Mouse (Mus musculus): ENCODE data around the gene Lmo4. TPM values are rescaled to one million over a fixed set of nuclear protein-coding genes. Genes with fewer than 3 reads are reported as not detected.

Gene Lmo4
- polyA plus RNA-seq, 1 experiment from 2014 or later = 108 TPM

GRCm38 (mm10) chr3:144163718-144164117, 41.3 kb downstream of the Lmo4 start:
- Histone ChIP-seq H3K4me3 (replicated peaks; ENCODE audit: low read length) (no peak overlapping the region), H3K27ac (no peak overlapping the region), H3K4me1 (replicated peaks; ENCODE audit: control insufficient read depth, insufficient read depth, low read length) (no peaks in the 10 kb centered on the region), H3K36me3 (replicated peaks; ENCODE audit: control insufficient read depth, insufficient read depth) (no peaks in the 10 kb centered on the region), H3K4me2 (replicated peaks) (no peak overlapping the region), H3K27me3 (ENCODE audit: control insufficient read depth, insufficient read depth, low read length) (no peaks in the 10 kb centered on the region), H3K9ac (no peak overlapping the region), H3K9me3 (ENCODE audit: control insufficient read depth, low read length) (no peaks in the 10 kb centered on the region)
- DNase-seq (ENCODE audit: low spot score) (no peak), ATAC-seq (ENCODE audit: low FRiP score) (no peak)
- WGBS = 88% methylated on average over 2 of the region's 2 CpGs

GRCm38 (mm10) chr3:144162156-144162555, 42.9 kb downstream of the Lmo4 start:
- Histone ChIP-seq H3K9me3 (ENCODE audit: control insufficient read depth, low read length) (no peaks in the 10 kb centered on the region), H3K27ac (no peak overlapping the region), H3K36me3 (replicated peaks; ENCODE audit: control insufficient read depth, insufficient read depth) (no peaks in the 10 kb centered on the region), H3K4me1 (replicated peaks; ENCODE audit: control insufficient read depth, insufficient read depth, low read length) (no peaks in the 10 kb centered on the region), H3K4me3 (replicated peaks; ENCODE audit: low read length) (no peak overlapping the region), H3K27me3 (ENCODE audit: control insufficient read depth, insufficient read depth, low read length) (no peaks in the 10 kb centered on the region), H3K4me2 (replicated peaks) (no peak overlapping the region), H3K9ac (no peak overlapping the region)
- WGBS = 69% methylated on average over 8 of the region's 8 CpGs
- no peak for DNase-seq (ENCODE audit: low spot score)
- ATAC-seq (ENCODE audit: low FRiP score) = no peak

- Histone ChIP-seq H3K27me3 (ENCODE audit: control insufficient read depth, insufficient read depth, low read length) (no peaks in the 10 kb centered on the region), H3K9ac (no peak overlapping the region), H3K4me3 (replicated peaks; ENCODE audit: low read length) (no peak overlapping the region), H3K27ac (no peak overlapping the region), H3K9me3 (ENCODE audit: control insufficient read depth, low read length) (no peaks in the 10 kb centered on the region), H3K4me2 (replicated peaks) (no peak overlapping the region), H3K4me1 (replicated peaks; ENCODE audit: control insufficient read depth, insufficient read depth, low read length) (no peaks in the 10 kb centered on the region), H3K36me3 (replicated peaks; ENCODE audit: control insufficient read depth, insufficient read depth) (no peaks in the 10 kb centered on the region)
- WGBS = 92% methylated on average over 2 of the region's 2 CpGs
- DNase-seq (ENCODE audit: low spot score) (no peak), ATAC-seq (ENCODE audit: low FRiP score) (no peak)
Measured at GRCm38 (mm10) chr3:144161261-144161660, 43.8 kb downstream of the Lmo4 start.

GRCm38 (mm10) chr3:144155746-144156145, 49.3 kb downstream of the Lmo4 start:
- no peaks in the 10 kb centered on the region for H3K9me3 ChIP-seq (ENCODE audit: control insufficient read depth, low read length)
- 82% methylated on average over 3 of the region's 3 CpGs for WGBS
- no peak overlapping the region for H3K4me2 ChIP-seq (replicated peaks)
- H3K27me3 ChIP-seq (ENCODE audit: control insufficient read depth, insufficient read depth, low read length) = no peaks in the 10 kb centered on the region
- DNase-seq (ENCODE audit: low spot score) (no peak), ATAC-seq (ENCODE audit: low FRiP score) (no peak)
- H3K4me1 ChIP-seq (replicated peaks; ENCODE audit: control insufficient read depth, insufficient read depth, low read length) = no peaks in the 10 kb centered on the region
- no peak overlapping the region for H3K9ac ChIP-seq
- no peak overlapping the region for H3K27ac ChIP-seq
- H3K36me3 ChIP-seq (replicated peaks; ENCODE audit: control insufficient read depth, insufficient read depth) = no peaks in the 10 kb centered on the region
- H3K4me3 ChIP-seq (replicated peaks; ENCODE audit: low read length) = no peak overlapping the region

GRCm38 (mm10) chr3:144153395-144153794, 51.6 kb downstream of the Lmo4 start:
- H3K4me3 ChIP-seq (replicated peaks; ENCODE audit: low read length) = no peak overlapping the region
- no peaks in the 10 kb centered on the region for H3K36me3 ChIP-seq (replicated peaks; ENCODE audit: control insufficient read depth, insufficient read depth)
- DNase-seq (ENCODE audit: low spot score) = no peak
- H3K4me2 ChIP-seq (replicated peaks) = no peak overlapping the region
- no peak for ATAC-seq (ENCODE audit: low FRiP score)
- no peaks in the 10 kb centered on the region for H3K4me1 ChIP-seq (replicated peaks; ENCODE audit: control insufficient read depth, insufficient read depth, low read length)
- WGBS = 60% methylated on average over 2 of the region's 2 CpGs
- H3K9ac ChIP-seq = no peak overlapping the region
- no peaks in the 10 kb centered on the region for H3K9me3 ChIP-seq (ENCODE audit: control insufficient read depth, low read length)
- H3K27ac ChIP-seq = no peak overlapping the region
- H3K27me3 ChIP-seq (ENCODE audit: control insufficient read depth, insufficient read depth, low read length) = no peaks in the 10 kb centered on the region

GRCm38 (mm10) chr3:144151001-144151400, 54.0 kb downstream of the Lmo4 start:
- H3K9me3 ChIP-seq (ENCODE audit: control insufficient read depth, low read length) = no peaks in the 10 kb centered on the region
- no peaks in the 10 kb centered on the region for H3K36me3 ChIP-seq (replicated peaks; ENCODE audit: control insufficient read depth, insufficient read depth)
- no peak overlapping the region for H3K9ac ChIP-seq
- H3K4me3 ChIP-seq (replicated peaks; ENCODE audit: low read length) = no peak overlapping the region
- ATAC-seq (ENCODE audit: low FRiP score) (no peak), DNase-seq (ENCODE audit: low spot score) (no peak)
- H3K4me2 ChIP-seq (replicated peaks) = no peak overlapping the region
- H3K4me1 ChIP-seq (replicated peaks; ENCODE audit: control insufficient read depth, insufficient read depth, low read length) = no peaks in the 10 kb centered on the region
- 91% methylated on average over 6 of the region's 6 CpGs for WGBS
- H3K27ac ChIP-seq = no peak overlapping the region
- no peaks in the 10 kb centered on the region for H3K27me3 ChIP-seq (ENCODE audit: control insufficient read depth, insufficient read depth, low read length)

- no peak overlapping the region for H3K4me3 ChIP-seq (replicated peaks; ENCODE audit: low read length)
- H3K9me3 ChIP-seq (ENCODE audit: control insufficient read depth, low read length) = no peaks in the 10 kb centered on the region
- no peaks in the 10 kb centered on the region for H3K27me3 ChIP-seq (ENCODE audit: control insufficient read depth, insufficient read depth, low read length)
- no peaks in the 10 kb centered on the region for H3K36me3 ChIP-seq (replicated peaks; ENCODE audit: control insufficient read depth, insufficient read depth)
- H3K9ac ChIP-seq = no peak overlapping the region
- 94% methylated on average over 3 of the region's 3 CpGs for WGBS
- no peak overlapping the region for H3K27ac ChIP-seq
- H3K4me2 ChIP-seq (replicated peaks) = no peak overlapping the region
- ATAC-seq (ENCODE audit: low FRiP score) (no peak), DNase-seq (ENCODE audit: low spot score) (no peak)
- H3K4me1 ChIP-seq (replicated peaks; ENCODE audit: control insufficient read depth, insufficient read depth, low read length) = no peaks in the 10 kb centered on the region
Measured at GRCm38 (mm10) chr3:144148234-144148633, 56.8 kb downstream of the Lmo4 start.

- Histone ChIP-seq H3K4me2 (replicated peaks) (no peak overlapping the region), H3K9ac (no peak overlapping the region), H3K27ac (no peak overlapping the region), H3K4me1 (replicated peaks; ENCODE audit: control insufficient read depth, insufficient read depth, low read length) (no peaks in the 10 kb centered on the region), H3K9me3 (ENCODE audit: control insufficient read depth, low read length) (no peaks in the 10 kb centered on the region), H3K36me3 (replicated peaks; ENCODE audit: control insufficient read depth, insufficient read depth) (no peaks in the 10 kb centered on the region), H3K27me3 (ENCODE audit: control insufficient read depth, insufficient read depth, low read length) (no peaks in the 10 kb centered on the region), H3K4me3 (replicated peaks; ENCODE audit: low read length) (no peak overlapping the region)
- DNase-seq (ENCODE audit: low spot score) (no peak), ATAC-seq (ENCODE audit: low FRiP score) (no peak)
- WGBS = 78% methylated on average over 3 of the region's 3 CpGs
Measured at GRCm38 (mm10) chr3:144147244-144147643, 57.8 kb downstream of the Lmo4 start.

GRCm38 (mm10) chr3:144144066-144144465, 61.0 kb downstream of the Lmo4 start:
- ATAC-seq (ENCODE audit: low FRiP score) (no peak), DNase-seq (ENCODE audit: low spot score) (no peak)
- Histone ChIP-seq H3K4me1 (replicated peaks; ENCODE audit: control insufficient read depth, insufficient read depth, low read length) (no peaks in the 10 kb centered on the region; the same call in 1 of the 2 replicates), H3K27ac (no peak overlapping the region), H3K27me3 (ENCODE audit: control insufficient read depth, insufficient read depth, low read length) (no peaks in the 10 kb centered on the region), H3K4me3 (replicated peaks; ENCODE audit: low read length) (no peak overlapping the region), H3K9ac (no peak overlapping the region), H3K4me2 (replicated peaks) (no peak overlapping the region), H3K36me3 (replicated peaks; ENCODE audit: control insufficient read depth, insufficient read depth) (no peaks in the 10 kb centered on the region), H3K9me3 (ENCODE audit: control insufficient read depth, low read length) (no peaks in the 10 kb centered on the region)
- WGBS = 96% methylated on average over 4 of the region's 4 CpGs

GRCm38 (mm10) chr3:144142939-144143338, 62.1 kb downstream of the Lmo4 start:
- Histone ChIP-seq H3K4me3 (replicated peaks; ENCODE audit: low read length) (no peak overlapping the region), H3K36me3 (replicated peaks; ENCODE audit: control insufficient read depth, insufficient read depth) (no peaks in the 10 kb centered on the region), H3K4me1 (replicated peaks; ENCODE audit: control insufficient read depth, insufficient read depth, low read length) (no peaks in the 10 kb centered on the region; the same call in 1 of the 2 replicates), H3K4me2 (replicated peaks) (no peak overlapping the region), H3K27ac (no peak overlapping the region), H3K9ac (no peak overlapping the region), H3K9me3 (ENCODE audit: control insufficient read depth, low read length) (no peaks in the 10 kb centered on the region), H3K27me3 (ENCODE audit: control insufficient read depth, insufficient read depth, low read length) (no peaks in the 10 kb centered on the region)
- ATAC-seq (ENCODE audit: low FRiP score) (no peak), DNase-seq (ENCODE audit: low spot score) (no peak)
- 84% methylated on average over 7 of the region's 7 CpGs for WGBS
